Mouse (Mus musculus) spleen, adult 2 months (tissue): ENCODE results near the gene Oprd1.

Experiments used
- CTCF ChIP-seq: fragments of 200-500 bp; IDR thresholded peaks from 2 replicates; pipeline ENCODE4 v1.5.1; 2011; ENCODE audit warnings: mild to moderate bottlenecking, inconsistent platforms; ENCODE audit not compliant: insufficient read depth, insufficient read length, insufficient replicate concordance; ENCODE audit errors: extremely low read depth
- POLR2A ChIP-seq: fragments of 200-500 bp; IDR thresholded peaks from 2 replicates; pipeline ENCODE4 v1.6.1; 2011; ENCODE audit warnings: low read depth, low read length, inconsistent platforms

- TF ChIP-seq CTCF (no peak), POLR2A (no peak)
These were observed 28.0 kb downstream of the Oprd1 start for GRCm38 (mm10) chr4:132116315-132116714.
